Mouse (Mus musculus) hindbrain, embryonic 14.5 days (tissue): ENCODE results near the gene Gtpbp4. TPM values are rescaled to one million over a fixed set of nuclear protein-coding genes. Genes with fewer than 3 reads are reported as not detected.
"Not testable (repeated sequence)": the region's sequence is repeated elsewhere in the genome, so short reads cannot be mapped to it uniquely, and the experiment has no call there.

Experiments
- ATAC-seq: fragments of 200-750 bp; cut with Nextera tagmentation; 2 replicates; pipeline ENCODE4 v1.8.0; 2017; ENCODE audit warnings: moderate number of reproducible peaks, mild to moderate bottlenecking, moderate TSS enrichment, moderate library complexity; ENCODE audit not compliant: low FRiP score
- DNase-seq: peaks from one replicate; pipeline ENCODE4 v3.0.0-alpha.2; 2015; ENCODE audit warnings: low spot score
- H3K27ac ChIP-seq: fragments of 300-500 bp; sonication (generic); 2 replicates; pipeline ENCODE4 v1.5.1; 2014; ENCODE audit warnings: mild to moderate bottlenecking, moderate library complexity
- H3K27me3 ChIP-seq: fragments of 300-500 bp; sonication (generic); 2 replicates; pipeline ENCODE4 v1.6.1; 2014; ENCODE audit warnings: mild to moderate bottlenecking, low read length, mixed read lengths; ENCODE audit not compliant: control insufficient read depth, insufficient read depth
- H3K36me3 ChIP-seq: fragments of 300-500 bp; sonication (generic); replicated peaks from 2 replicates; pipeline ENCODE4 v1.6.1; 2014; ENCODE audit not compliant: control insufficient read depth, insufficient read depth
- H3K4me1 ChIP-seq: fragments of 300-500 bp; sonication (generic); replicated peaks from 2 replicates; pipeline ENCODE4 v1.6.1; 2014; ENCODE audit warnings: antibody characterized with exemption, low read length, mixed read lengths; ENCODE audit not compliant: control insufficient read depth, insufficient read depth
- H3K4me2 ChIP-seq: fragments of 300-500 bp; sonication (generic); replicated peaks from 2 replicates; pipeline ENCODE4 v1.6.1; 2014; ENCODE audit warnings: mild to moderate bottlenecking, moderate library complexity
- H3K4me3 ChIP-seq: fragments of 300-500 bp; sonication (generic); replicated peaks from 2 replicates; pipeline ENCODE4 v1.5.1; 2014; ENCODE audit warnings: mild to moderate bottlenecking, low read length
- H3K9ac ChIP-seq: fragments of 300-500 bp; sonication (generic); 2 replicates; pipeline ENCODE4 v1.6.1; 2014
- H3K9me3 ChIP-seq: fragments of 300-500 bp; sonication (generic); 2 replicates; pipeline ENCODE4 v1.6.1; 2016; ENCODE audit warnings: low read length; ENCODE audit not compliant: control insufficient read depth
- WGBS: fragments of 180-500 bp; shearing (Covaris S2); extraction: QIAGEN DNeasy Blood & Tissue Kit; methylation state at CpG from one replicate; pipeline ENCODE4 v1.1.7; 2014; 5-methylcytosine and 5-hydroxymethylcytosine counted together
- polyA plus RNA-seq: library from polyadenylated mRNA; unstranded; fragments of >200 nt; fragmentation: Nextera tagmentation; extraction: Ambion mirVana; gene quantifications from 2 replicates; pipeline ENCODE4 v1.2.1, GENCODE M21; 2014

Gene Gtpbp4
- polyA plus RNA-seq, 1 experiment from 2014 or later = 65.9 TPM

GRCm38 (mm10) chr13:8959058-8959457 is 36.8 kb downstream of the Gtpbp4 start:
- not testable (repeated sequence) for H3K27me3 ChIP-seq, H3K4me2 ChIP-seq, H3K9ac ChIP-seq, H3K9me3 ChIP-seq, H3K4me1 ChIP-seq, H3K36me3 ChIP-seq, H3K27ac ChIP-seq, H3K4me3 ChIP-seq, DNase-seq, ATAC-seq
- WGBS = no CpG with 5 or more reads among the region's 5 CpGs

- DNase-seq, H3K27ac ChIP-seq, H3K9ac ChIP-seq, ATAC-seq, H3K4me2 ChIP-seq, H3K27me3 ChIP-seq, H3K9me3 ChIP-seq, H3K36me3 ChIP-seq, H3K4me1 ChIP-seq, H3K4me3 ChIP-seq: not testable (repeated sequence)
- WGBS = no CpG with 5 or more reads among the region's 5 CpGs
Observed at GRCm38 (mm10) chr13:8956873-8957272, 39.0 kb downstream of the Gtpbp4 start.

- not testable (repeated sequence) for DNase-seq, H3K9me3 ChIP-seq, H3K4me3 ChIP-seq, H3K36me3 ChIP-seq, H3K27me3 ChIP-seq, H3K4me2 ChIP-seq, H3K27ac ChIP-seq, H3K4me1 ChIP-seq, H3K9ac ChIP-seq
- peak; percentile 67; the same call in 1 of the 2 replicates for ATAC-seq
- 71% methylated on average over 1 of the region's 2 CpGs for WGBS
Observed at GRCm38 (mm10) chr13:8955127-8955526, 40.8 kb downstream of the Gtpbp4 start.

GRCm38 (mm10) chr13:8952563-8952962 is 43.3 kb downstream of the Gtpbp4 start, which contains the start of gene Idi2:
Gene Idi2 (plus strand): TSS chr13:8952863.
- H3K4me2 ChIP-seq, H3K36me3 ChIP-seq, H3K27ac ChIP-seq, H3K4me3 ChIP-seq, H3K9me3 ChIP-seq, H3K4me1 ChIP-seq, DNase-seq, H3K9ac ChIP-seq, H3K27me3 ChIP-seq, ATAC-seq: not testable (repeated sequence)

- not testable (repeated sequence) for H3K36me3 ChIP-seq, ATAC-seq, H3K4me2 ChIP-seq, H3K9me3 ChIP-seq, H3K4me1 ChIP-seq, H3K4me3 ChIP-seq, H3K9ac ChIP-seq, DNase-seq, H3K27ac ChIP-seq, H3K27me3 ChIP-seq
Observed at GRCm38 (mm10) chr13:8948131-8948530, 47.8 kb downstream of the Gtpbp4 start, which contains the start of gene Gm9745. Gene Gm9745 (minus strand): TSS chr13:8948231.

GRCm38 (mm10) chr13:8943828-8944227 is 52.1 kb downstream of the Gtpbp4 start:
- H3K27me3 ChIP-seq, H3K9ac ChIP-seq, DNase-seq, ATAC-seq, H3K9me3 ChIP-seq, H3K4me2 ChIP-seq, H3K27ac ChIP-seq, H3K4me1 ChIP-seq, H3K36me3 ChIP-seq, H3K4me3 ChIP-seq: not testable (repeated sequence)
- WGBS = no CpG with 5 or more reads among the region's 5 CpGs

- not testable (repeated sequence) for H3K27ac ChIP-seq, H3K9me3 ChIP-seq, H3K9ac ChIP-seq, H3K36me3 ChIP-seq, ATAC-seq, DNase-seq, H3K4me2 ChIP-seq, H3K4me3 ChIP-seq, H3K4me1 ChIP-seq, H3K27me3 ChIP-seq
- WGBS = no CpG with 5 or more reads among the region's 5 CpGs
Observed at GRCm38 (mm10) chr13:8941701-8942100, 54.2 kb downstream of the Gtpbp4 start.

GRCm38 (mm10) chr13:8941110-8941509 is 54.8 kb downstream of the Gtpbp4 start:
- DNase-seq, H3K9ac ChIP-seq, H3K27me3 ChIP-seq, H3K4me1 ChIP-seq, H3K9me3 ChIP-seq, H3K27ac ChIP-seq, ATAC-seq, H3K36me3 ChIP-seq, H3K4me2 ChIP-seq, H3K4me3 ChIP-seq: not testable (repeated sequence)
- 88% methylated on average over 4 of the region's 4 CpGs for WGBS

- H3K4me2 ChIP-seq, ATAC-seq, H3K27ac ChIP-seq, H3K27me3 ChIP-seq, H3K36me3 ChIP-seq, DNase-seq, H3K9me3 ChIP-seq, H3K4me3 ChIP-seq, H3K4me1 ChIP-seq, H3K9ac ChIP-seq: not testable (repeated sequence)
- WGBS = 88% methylated on average over 6 of the region's 6 CpGs
Observed at GRCm38 (mm10) chr13:8937611-8938140, 58.2 kb downstream of the Gtpbp4 start.

- Histone ChIP-seq H3K4me2 (no peak overlapping the region), H3K4me3 (no peak overlapping the region), H3K9ac (no peak overlapping the region), H3K9me3 (no peaks in the 10 kb centered on the region), H3K36me3 (no peaks in the 10 kb centered on the region), H3K27me3 (no peaks in the 10 kb centered on the region), H3K4me1 (no peaks in the 10 kb centered on the region), H3K27ac (no peak overlapping the region)
- WGBS = 70% methylated on average over 2 of the region's 2 CpGs
- DNase-seq (no peak), ATAC-seq (no peak)
Observed at GRCm38 (mm10) chr13:8933499-8933898, 62.4 kb downstream of the Gtpbp4 start.
